Comparison of ENCODE assay signal across 8 mouse cellular contexts in genomic region chr17:34894074-34894597, GRCm38 (mm10). TPM values are rescaled to one million over a fixed set of nuclear protein-coding genes. Genes with fewer than 3 reads are reported as not detected.
DNase-seq lines count a peak whose midpoint lies in the region; ATAC-seq and TF ChIP-seq lines count a peak whose summit lies in the region.

No protein-coding gene starts in this region.

- H3K4me2 ChIP-seq in embryonic facial prominence, embryonic 15.5 days (replicated peaks), result peak overlapping the region; percentile 87
- H3K4me2 ChIP-seq in limb, embryonic 14.5 days (replicated peaks; ENCODE audit: low read depth, low read length, severe bottlenecking), result peak overlapping the region; percentile 87
- H3K4me2 ChIP-seq in midbrain, embryonic 16.5 days (ENCODE audit: low read length), result peak overlapping the region; percentile 93

- WGBS in embryonic facial prominence, embryonic 15.5 days, result 0% methylated on average over 29 of the region's 51 CpGs
- 0% methylated on average over 19 of the region's 51 CpGs for WGBS in limb, embryonic 14.5 days
- WGBS in midbrain, embryonic 16.5 days, result 0% methylated on average over 40 of the region's 51 CpGs
- WGBS in spleen, adult 2 months, result 0% methylated on average over 46 of the region's 51 CpGs

- no peak for TF ChIP-seq CTCF in bone marrow macrophage, adult 2 months (IDR thresholded peaks at IDR 0.05; ENCODE audit: low read depth, low read length)
- no peak for TF ChIP-seq CTCF in spleen, adult 2 months (IDR thresholded peaks at IDR 0.05; ENCODE audit: extremely low read depth, insufficient read depth, insufficient read length, insufficient replicate concordance)

- peak overlapping the region; percentile 67 for H3K9ac ChIP-seq in embryonic facial prominence, embryonic 15.5 days
- H3K9ac ChIP-seq in limb, embryonic 14.5 days (ENCODE audit: low read depth, low read length, severe bottlenecking), result peak overlapping the region; percentile 86
- peak overlapping the region; percentile 96 for H3K9ac ChIP-seq in midbrain, embryonic 16.5 days (ENCODE audit: low read depth, low read length)

- peak; percentile 90 for ATAC-seq in embryonic facial prominence, embryonic 15.5 days (ENCODE audit: insufficient number of reproducible peaks, low FRiP score, low TSS enrichment, low read depth)
- ATAC-seq in limb, embryonic 14.5 days (ENCODE audit: low FRiP score, low read depth), result peak; percentile 89
- ATAC-seq in midbrain, embryonic 16.5 days, result peak; percentile 89

- peaks cover 4% of the 10 kb centered on the region; the same call in 1 of the 2 replicates for H3K36me3 ChIP-seq in embryonic facial prominence, embryonic 15.5 days
- peaks cover 8% of the 10 kb centered on the region for H3K36me3 ChIP-seq in limb, embryonic 14.5 days (ENCODE audit: control insufficient read depth, insufficient read depth, low read length)
- H3K36me3 ChIP-seq in midbrain, embryonic 16.5 days (ENCODE audit: control insufficient read depth, insufficient read depth, low read length), result peaks cover 4% of the 10 kb centered on the region; the same call in 1 of the 2 replicates
- no peaks in the 10 kb centered on the region for H3K36me3 ChIP-seq in spleen, adult 2 months (ENCODE audit: control insufficient read depth, insufficient read depth, low read length)

- peak overlapping the region; percentile 57 for H3K4me3 ChIP-seq in bone marrow macrophage, adult 2 months (ENCODE audit: insufficient read depth, low read length)
- peak overlapping the region; percentile 71 for H3K4me3 ChIP-seq in embryonic facial prominence, embryonic 15.5 days (replicated peaks)
- H3K4me3 ChIP-seq in limb, embryonic 14.5 days (replicated peaks; ENCODE audit: low read length), result peak overlapping the region; percentile 78
- peak overlapping the region; percentile 81 for H3K4me3 ChIP-seq in midbrain, embryonic 16.5 days (ENCODE audit: low read depth, low read length)
- H3K4me3 ChIP-seq in spleen, adult 2 months (ENCODE audit: extremely low read depth, insufficient read depth, insufficient read length), result peak overlapping the region; percentile 69

- peak overlapping the region; percentile 70 for H3K27ac ChIP-seq in bone marrow macrophage, adult 2 months (ENCODE audit: insufficient read depth, low read depth, low read length)
- peak overlapping the region; percentile 91 for H3K27ac ChIP-seq in embryonic facial prominence, embryonic 15.5 days (replicated peaks)
- peak overlapping the region; percentile 86 for H3K27ac ChIP-seq in limb, embryonic 14.5 days (replicated peaks; ENCODE audit: low read depth, low read length)
- peak overlapping the region; percentile 95 for H3K27ac ChIP-seq in midbrain, embryonic 16.5 days (ENCODE audit: low read length)
- H3K27ac ChIP-seq in spleen, adult 2 months (ENCODE audit: insufficient read depth, low read length), result peak overlapping the region; percentile 77

- H3K9me3 ChIP-seq in embryonic facial prominence, embryonic 15.5 days (replicated peaks), result no peaks in the 10 kb centered on the region
- H3K9me3 ChIP-seq in limb, embryonic 14.5 days (ENCODE audit: control insufficient read depth, low read length), result no peaks in the 10 kb centered on the region
- no peaks in the 10 kb centered on the region for H3K9me3 ChIP-seq in midbrain, embryonic 16.5 days (replicated peaks; ENCODE audit: control insufficient read depth, low read length, poor library complexity, severe bottlenecking)

- peak; percentile 88 to 90 for DNase-seq in B cell, adult 2 months
- peak; percentile 95 to 96 for DNase-seq in heart, adult 9 months (ENCODE audit: low spot score in 2 of 2)
- peak; percentile 96 for DNase-seq in kidney, adult 9 months
- peak; percentile 97 for DNase-seq in limb, embryonic 14.5 days (ENCODE audit: low spot score)
- peak; percentile 78 to 87 for DNase-seq in spleen, adult 2 months (ENCODE audit: low read depth in 1 of 2, low spot score in 2 of 2)

- no peak for TF ChIP-seq POLR2A in bone marrow macrophage, adult 2 months (IDR thresholded peaks at IDR 0.05; ENCODE audit: borderline replicate concordance, low read depth, low read length)
- 0 out of 2 replicates have a peak, but pooled peaks have one; percentile 29 for TF ChIP-seq POLR2A in limb, embryonic 14.5 days (IDR thresholded peaks at IDR 0.05; ENCODE audit: borderline replicate concordance, extremely low read depth, insufficient read depth, insufficient read length)
- peak; percentile 21; the same call in 1 of the 2 replicates for TF ChIP-seq POLR2A in spleen, adult 2 months (IDR thresholded peaks at IDR 0.05; ENCODE audit: low read depth, low read length)

- H3K4me1 ChIP-seq in bone marrow macrophage, adult 2 months (ENCODE audit: control insufficient read depth, insufficient read depth, low read length), result peaks cover 9% of the 10 kb centered on the region
- peaks cover 30% of the 10 kb centered on the region for H3K4me1 ChIP-seq in embryonic facial prominence, embryonic 15.5 days
- peaks cover 26% of the 10 kb centered on the region for H3K4me1 ChIP-seq in limb, embryonic 14.5 days (ENCODE audit: control insufficient read depth, insufficient read depth, low read length)
- H3K4me1 ChIP-seq in midbrain, embryonic 16.5 days (ENCODE audit: control insufficient read depth, insufficient read depth, low read length), result peaks cover 32% of the 10 kb centered on the region
- H3K4me1 ChIP-seq in spleen, adult 2 months (ENCODE audit: control insufficient read depth, insufficient read depth, insufficient read length), result peaks cover 5% of the 10 kb centered on the region; the same call in 1 of the 2 replicates

- H3K27me3 ChIP-seq in embryonic facial prominence, embryonic 15.5 days, result no peaks in the 10 kb centered on the region
- no peaks in the 10 kb centered on the region for H3K27me3 ChIP-seq in limb, embryonic 14.5 days (ENCODE audit: control insufficient read depth, insufficient read depth, low read length)
- H3K27me3 ChIP-seq in midbrain, embryonic 16.5 days (ENCODE audit: control insufficient read depth, insufficient read depth, low read depth, low read length), result no peaks in the 10 kb centered on the region
- no peaks in the 10 kb centered on the region for H3K27me3 ChIP-seq in spleen, adult 2 months (ENCODE audit: control insufficient read depth, insufficient read depth, low read length)

RNA-seq across cellular contexts. Expression of gene C2, which starts 3.9 kb away (rescaled TPM):
- polyA plus RNA-seq in bone marrow macrophage, adult 2 months (2012; ENCODE audit: insufficient read depth, insufficient read length, missing spikeins), result not detected in 2 replicates
- 6.7 and 7.3 TPM in 2 replicates for polyA plus RNA-seq in embryonic facial prominence, embryonic 15.5 days (2015; fragmentation: Nextera tagmentation; extraction: Ambion mirVana)
- polyA plus RNA-seq in limb, embryonic 14.5 days (2012; rRNA removed), result 4.7 and 5.1 TPM in 2 replicates
- 3.9 and 4.9 TPM in 2 replicates for polyA plus RNA-seq in limb, embryonic 14.5 days (2014; fragmentation: Nextera tagmentation; extraction: Ambion mirVana)
- 1.6 and 2.4 TPM in 2 replicates for polyA plus RNA-seq in midbrain, embryonic 16.5 days (2015; fragmentation: Nextera tagmentation; extraction: Ambion mirVana)
- 15.9 and 16.0 TPM in 2 replicates for polyA plus RNA-seq in spleen, adult 2 months (2012; rRNA removed)

RNA-seq across cellular contexts. Expression of gene Ehmt2, which starts 4.1 kb away (rescaled TPM):
- 145 and 150 TPM in 2 replicates for polyA plus RNA-seq in bone marrow macrophage, adult 2 months (2012; ENCODE audit: insufficient read depth, insufficient read length, missing spikeins)
- 86.8 and 92.7 TPM in 2 replicates for polyA plus RNA-seq in embryonic facial prominence, embryonic 15.5 days (2015; fragmentation: Nextera tagmentation; extraction: Ambion mirVana)
- polyA plus RNA-seq in limb, embryonic 14.5 days (2012; rRNA removed), result 232 and 297 TPM in 2 replicates
- 72.8 and 80.6 TPM in 2 replicates for polyA plus RNA-seq in limb, embryonic 14.5 days (2014; fragmentation: Nextera tagmentation; extraction: Ambion mirVana)
- 99.8 and 102 TPM in 2 replicates for polyA plus RNA-seq in midbrain, embryonic 16.5 days (2015; fragmentation: Nextera tagmentation; extraction: Ambion mirVana)
- polyA plus RNA-seq in spleen, adult 2 months (2012; rRNA removed), result 200 and 246 TPM in 2 replicates

RNA-seq across cellular contexts. Expression of gene Gm20547, which starts 12.3 kb away (rescaled TPM):
- polyA plus RNA-seq in bone marrow macrophage, adult 2 months (2012; ENCODE audit: insufficient read depth, insufficient read length, missing spikeins), result 0.27 TPM in 1 of 2 replicates, not detected in the other
- polyA plus RNA-seq in embryonic facial prominence, embryonic 15.5 days (2015; fragmentation: Nextera tagmentation; extraction: Ambion mirVana), result not detected in 2 replicates
- not detected in 2 replicates for polyA plus RNA-seq in limb, embryonic 14.5 days (2012; rRNA removed)
- not detected in 2 replicates for polyA plus RNA-seq in limb, embryonic 14.5 days (2014; fragmentation: Nextera tagmentation; extraction: Ambion mirVana)
- 0.16 TPM in 1 of 2 replicates, not detected in the other for polyA plus RNA-seq in midbrain, embryonic 16.5 days (2015; fragmentation: Nextera tagmentation; extraction: Ambion mirVana)
- 0.04 TPM in 1 of 2 replicates, not detected in the other for polyA plus RNA-seq in spleen, adult 2 months (2012; rRNA removed)

RNA-seq across cellular contexts. Expression of gene Zbtb12, which starts 14.9 kb away (rescaled TPM):
- 4.0 and 4.6 TPM in 2 replicates for polyA plus RNA-seq in bone marrow macrophage, adult 2 months (2012; ENCODE audit: insufficient read depth, insufficient read length, missing spikeins)
- polyA plus RNA-seq in embryonic facial prominence, embryonic 15.5 days (2015; fragmentation: Nextera tagmentation; extraction: Ambion mirVana), result 3.2 and 4.2 TPM in 2 replicates
- 44.3 and 52.0 TPM in 2 replicates for polyA plus RNA-seq in limb, embryonic 14.5 days (2012; rRNA removed)
- polyA plus RNA-seq in limb, embryonic 14.5 days (2014; fragmentation: Nextera tagmentation; extraction: Ambion mirVana), result 1.4 and 1.5 TPM in 2 replicates
- polyA plus RNA-seq in midbrain, embryonic 16.5 days (2015; fragmentation: Nextera tagmentation; extraction: Ambion mirVana), result 12.4 and 13.1 TPM in 2 replicates
- polyA plus RNA-seq in spleen, adult 2 months (2012; rRNA removed), result 12.0 and 13.1 TPM in 2 replicates

RNA-seq across cellular contexts. Expression of gene Slc44a4, which starts 20.1 kb away (rescaled TPM):
- not detected in 2 replicates for polyA plus RNA-seq in bone marrow macrophage, adult 2 months (2012; ENCODE audit: insufficient read depth, insufficient read length, missing spikeins)
- polyA plus RNA-seq in embryonic facial prominence, embryonic 15.5 days (2015; fragmentation: Nextera tagmentation; extraction: Ambion mirVana), result 0.49 and 0.69 TPM in 2 replicates
- 0.09 and 0.10 TPM in 2 replicates for polyA plus RNA-seq in limb, embryonic 14.5 days (2012; rRNA removed)
- polyA plus RNA-seq in limb, embryonic 14.5 days (2014; fragmentation: Nextera tagmentation; extraction: Ambion mirVana), result not detected in 2 replicates
- 0.09 TPM in 1 of 2 replicates, not detected in the other for polyA plus RNA-seq in midbrain, embryonic 16.5 days (2015; fragmentation: Nextera tagmentation; extraction: Ambion mirVana)
- 0.05 and 0.08 TPM in 2 replicates for polyA plus RNA-seq in spleen, adult 2 months (2012; rRNA removed)

Comparison
In these comparisons a context has a peak if more than half of its experiments do, and no peak if none do; other contexts are left out.
1. Peak in every context shown above with its lines: DNase-seq, ATAC-seq, H3K4me3 ChIP-seq and H3K27ac ChIP-seq.